In the genomic region with DNA sequence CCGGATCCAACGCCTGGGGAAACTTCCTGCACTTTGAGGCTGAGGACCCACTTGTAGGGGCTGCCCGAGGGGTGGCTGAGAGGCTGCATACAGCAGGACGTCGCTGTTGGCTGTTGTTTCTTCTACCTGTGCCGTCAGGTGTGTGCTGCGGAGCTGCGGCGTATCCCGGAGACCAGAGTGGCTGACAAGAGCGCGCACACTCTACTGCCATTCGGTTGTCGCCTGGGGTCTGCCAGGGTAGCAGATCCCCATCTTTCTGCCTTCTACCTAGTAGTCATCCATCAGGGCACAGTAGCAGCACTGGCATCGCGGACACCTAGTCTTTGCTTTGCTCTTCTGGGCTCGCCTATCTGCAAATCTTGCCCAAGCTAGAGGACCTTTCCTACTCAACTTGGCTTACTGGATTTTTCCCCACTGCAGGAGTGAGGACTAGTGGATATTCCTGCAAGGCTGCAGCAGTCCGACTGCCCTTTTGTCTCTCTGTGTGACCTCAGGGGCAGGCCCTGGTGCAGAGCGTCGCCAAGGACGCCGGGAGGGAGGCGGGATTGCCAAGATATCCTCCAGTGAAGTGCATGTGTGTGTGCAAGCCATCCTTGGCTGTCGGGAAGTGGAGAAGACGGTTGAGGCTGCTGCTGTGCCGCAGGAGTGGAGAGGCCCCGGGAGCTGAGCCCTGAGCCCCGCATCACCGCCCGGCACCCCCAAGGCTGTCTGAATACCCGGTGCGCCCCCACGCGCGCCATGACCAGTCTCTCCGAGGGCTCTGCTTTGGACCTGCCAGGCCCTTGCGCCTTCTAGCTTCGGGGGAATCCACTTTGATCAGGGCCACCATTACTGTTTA, we compare ENCODE assay signal across 8 mouse cellular contexts. TPM values are rescaled to one million over a fixed set of nuclear protein-coding genes. Genes with fewer than 3 reads are reported as not detected.
DNase-seq lines count a peak whose midpoint lies in the region; ATAC-seq and TF ChIP-seq lines count a peak whose summit lies in the region.

No protein-coding gene starts in this region.

- DNase-seq in cerebellum, postnatal 10 days, result peak; percentile 24 to 33
- no peak for DNase-seq in cerebellum, adult 9-10 months
- DNase-seq in adipocyte (ENCODE audit: low spot score), result peak; percentile 21
- DNase-seq in intestine, embryonic 14.5 days (ENCODE audit: low spot score), result peak; percentile 74
- no peak for DNase-seq in liver, adult 2 months (ENCODE audit: extremely low read depth, low read depth, low spot score)
- no peak for DNase-seq in spleen, postnatal 10 days (ENCODE audit: low spot score in 2 of 2)

- no peaks in the 10 kb centered on the region for H3K27me3 ChIP-seq in forebrain, embryonic 16.5 days (replicated peaks; ENCODE audit: control insufficient read depth, insufficient read depth, low read length)
- peaks cover 30% of the 10 kb centered on the region for H3K27me3 ChIP-seq in intestine, embryonic 14.5 days (replicated peaks; ENCODE audit: control insufficient read depth, insufficient read depth, low read length)
- peaks cover 19% of the 10 kb centered on the region for H3K27me3 ChIP-seq in liver, adult 2 months (ENCODE audit: control insufficient read depth, insufficient read depth, low read length)
- H3K27me3 ChIP-seq in neural tube, embryonic 13.5 days, result no peaks in the 10 kb centered on the region

- no peak for TF ChIP-seq CTCF in liver, adult 2 months (IDR thresholded peaks at IDR 0.05; ENCODE audit: low read depth, low read length)

- H3K79me2 ChIP-seq in liver, adult 2 months (ENCODE audit: control insufficient read depth, insufficient read depth, low read length), result no peaks in the 10 kb centered on the region

- peak overlapping the region; percentile 99 for H3K4me2 ChIP-seq in forebrain, embryonic 16.5 days (ENCODE audit: low read length)
- peak overlapping the region; percentile 92 for H3K4me2 ChIP-seq in intestine, embryonic 14.5 days (ENCODE audit: low read length)
- peak overlapping the region; percentile 96 for H3K4me2 ChIP-seq in neural tube, embryonic 13.5 days

- H3K36me3 ChIP-seq in forebrain, embryonic 16.5 days (ENCODE audit: control insufficient read depth, insufficient read depth), result no peaks in the 10 kb centered on the region
- no peaks in the 10 kb centered on the region for H3K36me3 ChIP-seq in intestine, embryonic 14.5 days (ENCODE audit: control insufficient read depth, insufficient read depth, low read length)
- no peaks in the 10 kb centered on the region for H3K36me3 ChIP-seq in liver, adult 2 months (ENCODE audit: control insufficient read depth, insufficient read depth, low read length)
- no peaks in the 10 kb centered on the region for H3K36me3 ChIP-seq in neural tube, embryonic 13.5 days

- peaks cover 36% of the 10 kb centered on the region for H3K4me1 ChIP-seq in forebrain, embryonic 16.5 days (replicated peaks; ENCODE audit: control insufficient read depth, insufficient read depth, low read length)
- peaks cover 14% of the 10 kb centered on the region; the same call in 1 of the 2 replicates for H3K4me1 ChIP-seq in intestine, embryonic 14.5 days (replicated peaks; ENCODE audit: control insufficient read depth, insufficient read depth, low read length)
- peaks cover 5% of the 10 kb centered on the region; the same call in 1 of the 2 replicates for H3K4me1 ChIP-seq in liver, adult 2 months (ENCODE audit: control insufficient read depth, insufficient read depth, low read length)
- peaks cover 46% of the 10 kb centered on the region for H3K4me1 ChIP-seq in neural tube, embryonic 13.5 days (replicated peaks)

- H3K9me3 ChIP-seq in forebrain, embryonic 16.5 days (ENCODE audit: control insufficient read depth, low read length), result no peaks in the 10 kb centered on the region
- no peaks in the 10 kb centered on the region for H3K9me3 ChIP-seq in intestine, embryonic 14.5 days (ENCODE audit: control insufficient read depth, low read length)
- H3K9me3 ChIP-seq in neural tube, embryonic 13.5 days, result no peaks in the 10 kb centered on the region

- peak; percentile 8 for ATAC-seq in forebrain, embryonic 16.5 days
- ATAC-seq in intestine, embryonic 14.5 days (replicated peaks; ENCODE audit: low FRiP score, low TSS enrichment, low read depth), result no peak; the same call in 1 of the 2 replicates
- peak; percentile 29 for ATAC-seq in neural tube, embryonic 13.5 days (ENCODE audit: low read depth)

- peak overlapping the region; percentile 80 for H3K4me3 ChIP-seq in forebrain, embryonic 16.5 days (replicated peaks; ENCODE audit: low read length)
- peak overlapping the region; percentile 56 for H3K4me3 ChIP-seq in intestine, embryonic 14.5 days (ENCODE audit: low read depth, low read length)
- peak overlapping the region; percentile 52; the same call in 1 of the 2 replicates for H3K4me3 ChIP-seq in liver, adult 2 months (ENCODE audit: insufficient read depth, low read depth, low read length)
- peak overlapping the region; percentile 79 for H3K4me3 ChIP-seq in neural tube, embryonic 13.5 days

- no peak overlapping the region for H3K27ac ChIP-seq in forebrain, embryonic 16.5 days (ENCODE audit: low read length)
- H3K27ac ChIP-seq in intestine, embryonic 14.5 days (ENCODE audit: low read depth), result no peak overlapping the region
- H3K27ac ChIP-seq in liver, adult 2 months (replicated peaks; ENCODE audit: insufficient read depth, low read depth, low read length), result no peak overlapping the region
- H3K27ac ChIP-seq in neural tube, embryonic 13.5 days (replicated peaks), result peak overlapping the region; percentile 80

- peak overlapping the region; percentile 77 for H3K9ac ChIP-seq in forebrain, embryonic 16.5 days (replicated peaks; ENCODE audit: low read depth, low read length)
- peak overlapping the region; percentile 59 for H3K9ac ChIP-seq in intestine, embryonic 14.5 days (ENCODE audit: low read length)
- no peak overlapping the region for H3K9ac ChIP-seq in liver, adult 2 months (ENCODE audit: low read depth, low read length)
- peak overlapping the region; percentile 85 for H3K9ac ChIP-seq in neural tube, embryonic 13.5 days

- WGBS in forebrain, embryonic 16.5 days, result under 1% methylated on average over 38 of the region's 38 CpGs
- WGBS in intestine, embryonic 14.5 days, result under 1% methylated on average over 38 of the region's 38 CpGs
- WGBS in liver, adult 2 months, result 2% methylated on average over 38 of the region's 38 CpGs
- under 1% methylated on average over 38 of the region's 38 CpGs for WGBS in neural tube, embryonic 13.5 days

- TF ChIP-seq POLR2A in liver, adult 2 months (IDR thresholded peaks at IDR 0.05; ENCODE audit: extremely low read depth, insufficient read depth, low read length), result no peak

RNA-seq across cellular contexts. Expression of a gene that starts 1.0 kb away (rescaled TPM):
- polyA plus RNA-seq in forebrain, embryonic 16.5 days (2015; fragmentation: Nextera tagmentation; extraction: Ambion mirVana), result 10.3 and 13.5 TPM in 2 replicates
- 38.6 and 40.4 TPM in 2 replicates for polyA plus RNA-seq in intestine, embryonic 14.5 days (2014; fragmentation: Nextera tagmentation; extraction: Ambion mirVana)
- total RNA-seq in liver, adult 2 months (2014; rRNA removed), result 0.09 and 0.27 TPM in 2 replicates
- 0.13 TPM in 1 of 2 replicates, not detected in the other for polyA plus RNA-seq in liver, adult 2 months (2012; rRNA removed)
- 47.2 and 52.6 TPM in 2 replicates for polyA plus RNA-seq in neural tube, embryonic 13.5 days (2015; fragmentation: Nextera tagmentation; extraction: Ambion mirVana)

Comparison
In these comparisons a context has a peak if more than half of its experiments do, and no peak if none do; other contexts are left out.
1. DNase-seq: peak in cerebellum, postnatal 10 days (2 of 2), adipocyte (single experiment) and intestine, embryonic 14.5 days (single experiment); none in cerebellum, adult 9-10 months (single experiment), liver, adult 2 months (single experiment) and spleen, postnatal 10 days (0 of 2).
2. RNA of a gene that starts 1.0 kb away (polyA plus RNA-seq): 47.2 to 52.6 TPM in neural tube, embryonic 13.5 days, 38.6 to 40.4 TPM in intestine, embryonic 14.5 days and 10.3 to 13.5 TPM in forebrain, embryonic 16.5 days; 0.13 TPM in liver, adult 2 months; every median in the first group is over 10 times any median in the second.
3. Peak in every context shown above with its lines, with median percentiles within 50 percentile points of each other: H3K4me2 ChIP-seq and H3K4me3 ChIP-seq.